Mouse (Mus musculus) thymus, adult 2 months (tissue): ENCODE data around the gene Rpusd4.

Experiments used
- CTCF ChIP-seq: fragments of 200-500 bp; IDR thresholded peaks from 2 replicates; pipeline ENCODE4 v1.5.1; 2012; ENCODE audit warnings: mild to moderate bottlenecking, control low read depth, low read length, moderate library complexity, borderline replicate concordance; ENCODE audit not compliant: control insufficient read depth, poor library complexity, insufficient read depth; ENCODE audit errors: extremely low read depth
- POLR2A ChIP-seq: fragments of 200-500 bp; IDR thresholded peaks from 2 replicates; pipeline ENCODE4 v1.6.1; 2012; ENCODE audit warnings: mild to moderate bottlenecking, low read length, control low read depth, moderate library complexity; ENCODE audit not compliant: control insufficient read depth, poor library complexity, insufficient read depth; ENCODE audit errors: extremely low read depth

DNA sequence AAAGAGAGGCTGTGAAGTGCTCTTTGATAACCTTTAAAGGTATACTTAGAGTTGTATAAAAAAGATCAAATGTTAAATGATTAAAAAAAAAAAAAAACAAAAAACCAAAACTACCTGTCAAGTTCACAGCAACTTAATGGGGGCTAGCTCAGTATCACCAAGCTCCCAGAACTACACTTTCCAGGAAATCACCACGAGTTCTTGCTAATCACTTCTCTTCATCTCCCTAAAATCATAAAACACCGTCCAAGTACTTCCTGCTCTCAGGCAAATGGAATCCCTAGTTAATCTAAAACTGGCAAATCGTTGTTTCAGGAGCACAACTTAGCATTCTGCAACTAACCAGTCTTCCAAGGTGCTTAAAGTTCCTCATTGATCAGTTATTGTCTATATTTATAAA is 3.2 kb upstream of the Rpusd4 start:
- TF ChIP-seq CTCF = no peak
- no peak for TF ChIP-seq POLR2A
